ENCODE assay signal across 17 mouse cellular contexts in the genomic region with DNA sequence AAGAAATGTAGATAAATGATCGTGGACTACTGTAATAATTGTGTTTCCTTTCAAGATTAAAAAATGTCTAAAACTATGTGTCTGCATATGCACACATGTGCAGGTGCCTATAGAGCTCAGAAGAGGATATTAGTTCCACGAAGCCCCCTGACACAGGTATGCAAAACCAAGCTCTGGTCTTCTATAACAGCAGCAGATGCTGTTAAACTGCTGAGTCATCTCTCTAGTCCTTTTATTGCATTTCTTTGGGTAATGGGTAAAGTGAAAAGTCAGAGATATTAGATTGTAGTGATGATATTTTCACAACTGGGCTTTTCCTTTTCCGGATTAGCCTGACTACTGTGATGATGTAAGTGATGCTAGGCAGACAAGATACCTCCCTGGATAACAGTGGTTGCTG.
"Had no signal": no experiment of that assay in that cellular context is flagged by ENCODE, and none has a peak within 500 bp of the region (broad histone marks: within the 10 kb centered on the region; RNA-seq: fewer than 3 reads in every experiment).

No protein-coding gene starts in this region.

- DNase-seq: retina, postnatal 1 day; right cerebral cortex, adult 18-20 months; right cerebral cortex, postnatal 14 days; right cerebral cortex, postnatal 25 days; right cerebral cortex, postnatal 4 days; spleen, adult 18-20 months; thymus, adult 18-20 months; thymus, adult 2 months; thymus, postnatal 14 days; thymus, postnatal 25 days; thymus, postnatal 36 days; thymus, postnatal 4 days had no signal

- H3K9me3 ChIP-seq: neural tube, embryonic 12.5 days; neural tube, embryonic 13.5 days; neural tube, embryonic 15.5 days; stomach, embryonic 15.5 days had no signal

- H3K27ac ChIP-seq: neural tube, embryonic 12.5 days; neural tube, embryonic 13.5 days; neural tube, embryonic 15.5 days; stomach, embryonic 15.5 days; stomach, postnatal 0 days had no signal

- H3K4me1 ChIP-seq: neural tube, embryonic 12.5 days; neural tube, embryonic 13.5 days; neural tube, embryonic 15.5 days; stomach, embryonic 15.5 days had no signal

- H3K9ac ChIP-seq: neural tube, embryonic 12.5 days; neural tube, embryonic 13.5 days; neural tube, embryonic 15.5 days; stomach, embryonic 15.5 days had no signal

- H3K4me2 ChIP-seq: neural tube, embryonic 12.5 days; neural tube, embryonic 13.5 days; neural tube, embryonic 15.5 days; stomach, embryonic 15.5 days had no signal

- H3K36me3 ChIP-seq: neural tube, embryonic 12.5 days; neural tube, embryonic 13.5 days; neural tube, embryonic 15.5 days; stomach, embryonic 15.5 days had no signal

- H3K4me3 ChIP-seq: neural tube, embryonic 12.5 days; neural tube, embryonic 13.5 days; neural tube, embryonic 15.5 days; stomach, embryonic 15.5 days had no signal

- H3K27me3 ChIP-seq: neural tube, embryonic 12.5 days; neural tube, embryonic 13.5 days; neural tube, embryonic 15.5 days; stomach, embryonic 15.5 days had no signal
